Mouse (Mus musculus): ENCODE results near the gene Tex2. TPM values are rescaled to one million over a fixed set of nuclear protein-coding genes. Genes with fewer than 3 reads are reported as not detected.
"Not testable (repeated sequence)": the region's sequence is repeated elsewhere in the genome, so short reads cannot be mapped to it uniquely, and the experiment has no call there.

Tex2 gene
- polyA plus RNA-seq, 1 experiment from 2014 or later, result 11.1 TPM

- Histone ChIP-seq H3K4me2 (replicated peaks) (no peak overlapping the region), H3K27ac (0 out of 2 replicates have a peak overlapping the region, but pooled peaks have one; percentile 13), H3K9me3 (no peaks in the 10 kb centered on the region), H3K4me3 (replicated peaks) (no peak overlapping the region), H3K4me1 (replicated peaks) (peaks cover 20% of the 10 kb centered on the region), H3K36me3 (no peaks in the 10 kb centered on the region), H3K27me3 (replicated peaks) (no peaks in the 10 kb centered on the region), H3K9ac (no peak overlapping the region)
- WGBS, result 39% methylated on average over 9 of the region's 9 CpGs
- no peak for ATAC-seq
Measured at GRCm38 (mm10) chr11:106638551-106639355, 25.5 kb upstream of the Tex2 start.

DNA sequence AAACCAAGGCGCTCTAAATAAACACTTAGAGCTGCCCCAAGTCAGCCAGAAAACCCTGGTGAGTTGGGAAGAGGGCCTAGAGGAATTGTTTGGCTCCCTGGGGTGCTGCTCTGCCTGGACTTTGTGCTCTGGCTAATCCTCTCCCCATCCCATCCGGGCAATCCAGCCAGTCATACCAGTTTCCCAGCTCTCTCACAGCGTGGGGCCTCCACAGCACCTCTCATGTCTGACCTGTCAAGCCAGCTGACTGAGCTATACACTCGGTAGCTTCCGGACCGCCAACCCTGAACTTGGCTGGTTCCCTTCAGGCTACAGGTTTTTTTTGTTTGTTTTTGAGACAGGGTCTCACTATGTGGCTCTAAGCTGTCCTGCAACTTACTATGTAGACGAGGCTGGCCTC, 24.5 kb upstream of the Tex2 start:
- Histone ChIP-seq H3K36me3 (no peaks in the 10 kb centered on the region), H3K9ac (no peak overlapping the region; the same call in 1 of the 2 replicates), H3K27me3 (replicated peaks) (no peaks in the 10 kb centered on the region), H3K4me2 (replicated peaks) (peak overlapping the region; percentile 33; the same call in 1 of the 2 replicates), H3K4me3 (replicated peaks) (no peak overlapping the region), H3K27ac (peak overlapping the region; percentile 69), H3K4me1 (replicated peaks) (peaks cover 20% of the 10 kb centered on the region), H3K9me3 (no peaks in the 10 kb centered on the region)
- peak; percentile 94 for ATAC-seq
- WGBS, result 24% methylated on average over 7 of the region's 7 CpGs

DNA sequence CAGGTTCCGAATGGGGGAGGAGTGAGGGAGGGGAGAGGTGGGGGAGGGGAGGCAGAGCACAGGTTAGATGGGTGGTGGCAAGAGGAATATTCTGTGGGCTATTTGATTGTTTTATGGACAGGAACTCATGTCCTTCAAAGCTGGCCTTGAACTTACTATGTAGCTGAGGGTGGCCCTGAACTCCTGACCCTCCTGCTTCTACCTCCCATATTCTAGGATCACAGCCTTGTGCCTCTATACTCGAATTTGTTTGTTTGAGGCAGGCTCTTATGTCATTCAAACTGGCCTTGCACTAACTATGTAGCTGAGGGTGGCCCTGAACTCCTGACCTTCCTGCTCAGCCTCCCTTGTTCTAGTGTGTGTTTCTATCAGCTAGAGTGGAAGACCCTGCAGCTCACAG, 22.7 kb upstream of the Tex2 start:
- no peak overlapping the region for H3K4me2 ChIP-seq (replicated peaks)
- 47% methylated on average over 2 of the region's 2 CpGs for WGBS

DNA sequence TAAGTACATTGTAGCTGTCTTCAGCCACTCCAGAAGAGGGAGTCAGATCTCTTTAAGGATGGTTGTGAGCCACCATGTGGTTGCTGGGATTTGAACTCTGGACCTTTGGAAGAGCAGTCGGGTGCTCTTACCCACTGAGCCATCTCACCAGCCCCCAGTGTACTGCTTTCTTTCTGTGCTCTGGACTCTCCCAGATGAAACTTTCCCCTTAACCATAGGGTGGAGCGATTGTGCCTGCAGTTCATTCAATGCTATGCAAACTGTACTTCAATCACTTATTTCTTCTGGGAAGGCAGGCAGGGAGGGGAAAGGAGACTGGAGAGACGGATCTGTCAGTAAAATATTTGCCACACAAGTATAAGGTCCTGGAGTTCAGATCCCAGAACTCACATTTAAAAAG, 21.0 kb upstream of the Tex2 start:
- 86% methylated on average over 3 of the region's 3 CpGs for WGBS
- H3K4me2 ChIP-seq (replicated peaks); H3K27ac ChIP-seq; H3K4me3 ChIP-seq (replicated peaks); H3K9me3 ChIP-seq; H3K4me1 ChIP-seq (replicated peaks); H3K9ac ChIP-seq; H3K36me3 ChIP-seq; H3K27me3 ChIP-seq (replicated peaks); ATAC-seq: not testable (repeated sequence)

More for the DNA sequence above, 22.7 kb upstream of the Tex2 start:
- H3K9me3 ChIP-seq, result no peaks in the 10 kb centered on the region
- H3K27ac ChIP-seq, result no peak overlapping the region
- no peak overlapping the region for H3K4me3 ChIP-seq (replicated peaks)
- H3K36me3 ChIP-seq, result no peaks in the 10 kb centered on the region
- H3K27me3 ChIP-seq (replicated peaks), result no peaks in the 10 kb centered on the region
- no peak overlapping the region for H3K9ac ChIP-seq
- no peak for ATAC-seq
- H3K4me1 ChIP-seq (replicated peaks), result peaks cover 20% of the 10 kb centered on the region

DNA sequence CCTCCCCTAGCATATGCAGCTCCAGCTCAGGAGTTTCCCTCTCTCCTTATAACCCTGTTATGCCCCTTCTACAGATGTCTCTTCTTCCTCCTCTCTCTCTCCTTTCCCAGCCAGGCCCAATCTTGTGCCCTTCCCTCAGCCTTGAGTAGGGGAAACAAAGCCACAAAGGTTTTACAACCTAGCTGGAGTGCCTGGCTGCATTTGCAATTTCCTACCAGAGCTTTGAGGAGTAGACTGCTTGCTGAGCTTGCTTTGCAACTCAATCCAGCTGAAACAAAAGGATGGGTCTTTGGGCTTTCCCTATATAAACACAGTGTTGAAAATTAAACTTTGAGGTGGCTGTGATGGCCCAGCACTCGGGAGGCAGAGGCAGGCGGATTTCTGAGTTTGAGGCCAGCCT, 20.2 kb upstream of the Tex2 start:
- no peak overlapping the region for H3K4me3 ChIP-seq (replicated peaks)
- H3K4me2 ChIP-seq (replicated peaks), result no peak overlapping the region
- no peaks in the 10 kb centered on the region for H3K36me3 ChIP-seq
- H3K4me1 ChIP-seq (replicated peaks), result 0 out of 2 replicates have a peak, but pooled peaks cover 2% of the 10 kb centered on the region
- no peak overlapping the region for H3K9ac ChIP-seq
- H3K9me3 ChIP-seq, result no peaks in the 10 kb centered on the region
- no peaks in the 10 kb centered on the region for H3K27me3 ChIP-seq (replicated peaks)
- WGBS, result 91% methylated on average over 2 of the region's 2 CpGs
- no peak for ATAC-seq
- no peak overlapping the region for H3K27ac ChIP-seq

DNA sequence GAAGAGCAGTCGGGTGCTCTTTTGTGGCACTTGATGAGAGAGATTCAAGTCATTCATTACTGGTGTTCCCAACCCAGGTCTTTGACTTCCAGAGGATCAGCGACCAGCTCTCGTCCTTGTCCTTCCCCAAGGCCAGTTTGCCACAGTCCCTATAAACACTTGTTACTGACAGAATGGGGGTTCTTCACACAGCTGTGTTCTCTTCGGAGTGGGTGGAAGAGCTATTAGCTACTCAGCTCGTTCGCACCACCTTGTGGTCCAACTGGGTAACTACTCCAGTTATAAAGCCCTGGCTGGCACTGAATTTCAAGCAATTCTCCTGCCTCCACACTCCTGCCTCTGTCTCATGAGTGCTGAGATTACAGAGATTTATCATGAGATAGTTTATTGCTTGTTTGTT, 14.5 kb upstream of the Tex2 start:
- Histone ChIP-seq H3K27ac (no peak overlapping the region), H3K9ac (no peak overlapping the region), H3K4me3 (replicated peaks) (no peak overlapping the region), H3K36me3 (no peaks in the 10 kb centered on the region), H3K4me1 (replicated peaks) (no peaks in the 10 kb centered on the region), H3K9me3 (no peaks in the 10 kb centered on the region), H3K4me2 (replicated peaks) (no peak overlapping the region), H3K27me3 (replicated peaks) (no peaks in the 10 kb centered on the region)
- peak; percentile 61 for ATAC-seq
- 19% methylated on average over 6 of the region's 6 CpGs for WGBS

GRCm38 (mm10) chr11:106625577-106625976, 12.4 kb upstream of the Tex2 start:
- H3K4me3 ChIP-seq (replicated peaks), result no peak overlapping the region
- H3K4me1 ChIP-seq (replicated peaks), result no peaks in the 10 kb centered on the region
- no peak for ATAC-seq
- H3K27ac ChIP-seq, result no peak overlapping the region
- H3K9me3 ChIP-seq, result no peaks in the 10 kb centered on the region
- H3K9ac ChIP-seq, result no peak overlapping the region
- no peaks in the 10 kb centered on the region for H3K27me3 ChIP-seq (replicated peaks)
- H3K36me3 ChIP-seq, result no peaks in the 10 kb centered on the region
- 42% methylated on average over 3 of the region's 3 CpGs for WGBS
- no peak overlapping the region for H3K4me2 ChIP-seq (replicated peaks)

DNA sequence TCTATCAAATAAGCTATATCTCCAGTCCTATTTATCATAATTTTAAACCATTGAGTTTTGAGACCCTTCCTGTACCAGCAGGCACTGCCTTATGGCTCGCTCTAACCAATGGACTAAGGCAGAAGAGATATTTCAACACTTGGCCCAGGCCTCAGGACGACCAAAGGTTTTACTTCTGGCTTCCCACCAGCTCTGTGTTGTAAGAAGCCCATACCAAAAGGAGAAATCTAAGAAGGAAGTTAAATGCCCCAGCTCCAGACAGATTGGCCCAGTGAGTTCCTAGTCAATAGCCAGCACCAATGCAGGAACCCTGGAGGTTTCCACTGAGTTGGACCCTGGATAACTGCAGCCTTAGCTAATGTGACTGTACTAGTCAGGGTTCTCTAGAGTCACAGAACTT, 10.4 kb upstream of the Tex2 start:
- Histone ChIP-seq H3K27ac (no peak overlapping the region), H3K27me3 (replicated peaks) (no peaks in the 10 kb centered on the region), H3K4me3 (replicated peaks) (no peak overlapping the region), H3K4me2 (replicated peaks) (no peak overlapping the region), H3K9ac (no peak overlapping the region), H3K36me3 (no peaks in the 10 kb centered on the region), H3K9me3 (no peaks in the 10 kb centered on the region), H3K4me1 (replicated peaks) (0 out of 2 replicates have a peak, but pooled peaks cover 2% of the 10 kb centered on the region)
- WGBS, result 71% methylated on average over 2 of the region's 2 CpGs
- ATAC-seq, result no peak

- Histone ChIP-seq H3K9me3 (no peaks in the 10 kb centered on the region), H3K36me3 (no peaks in the 10 kb centered on the region), H3K27ac (no peak overlapping the region), H3K4me1 (replicated peaks) (0 out of 2 replicates have a peak, but pooled peaks cover 2% of the 10 kb centered on the region), H3K27me3 (replicated peaks) (no peaks in the 10 kb centered on the region), H3K4me2 (replicated peaks) (no peak overlapping the region), H3K4me3 (replicated peaks) (no peak overlapping the region), H3K9ac (no peak overlapping the region)
- 87% methylated on average over 8 of the region's 8 CpGs for WGBS
- no peak for ATAC-seq
Measured at GRCm38 (mm10) chr11:106622056-106622455, 8.8 kb upstream of the Tex2 start.

- H3K36me3 ChIP-seq; H3K9me3 ChIP-seq; H3K27ac ChIP-seq; H3K27me3 ChIP-seq (replicated peaks); H3K4me1 ChIP-seq (replicated peaks); H3K4me3 ChIP-seq (replicated peaks); H3K4me2 ChIP-seq (replicated peaks); H3K9ac ChIP-seq; ATAC-seq: not testable (repeated sequence)
- WGBS, result 83% methylated on average over 4 of the region's 4 CpGs
Measured at GRCm38 (mm10) chr11:106618768-106619167, 5.5 kb upstream of the Tex2 start.

DNA sequence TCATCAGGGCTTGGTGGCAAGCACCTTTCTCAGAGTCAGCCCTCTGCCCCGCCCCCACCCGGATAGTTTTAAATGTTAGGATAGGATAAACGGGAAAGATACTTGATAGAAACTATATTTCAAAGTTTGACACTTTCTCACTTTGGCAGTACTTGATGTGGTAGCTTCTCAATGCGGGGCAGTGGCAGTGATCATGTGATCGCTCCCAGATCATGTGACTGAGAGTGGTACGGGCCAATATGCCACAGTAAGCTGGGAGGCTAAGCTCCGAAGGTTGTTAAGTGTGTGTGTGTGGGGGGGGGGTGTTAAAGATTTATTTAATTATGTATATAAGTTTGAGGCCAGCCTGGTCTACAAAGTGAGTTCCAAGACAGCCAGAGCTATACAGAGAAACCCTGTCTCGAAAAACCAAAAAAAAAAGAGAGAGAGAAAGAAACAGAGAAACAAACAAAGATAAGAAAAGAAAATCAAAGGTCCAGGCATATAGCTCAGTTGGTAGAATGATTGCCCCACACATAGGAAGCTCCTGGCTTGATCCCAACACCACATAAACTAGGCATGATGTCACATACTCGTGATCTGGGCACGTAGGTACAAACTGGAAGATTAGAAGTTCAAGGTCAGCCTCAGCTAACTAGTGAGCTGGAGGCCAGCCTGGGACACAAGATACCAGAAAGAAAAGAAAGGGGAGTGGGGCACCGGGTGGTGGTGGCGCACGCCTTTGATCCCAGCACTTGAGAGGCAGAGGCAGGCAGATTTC, 4.8 kb upstream of the Tex2 start:
- Histone ChIP-seq H3K4me1 (replicated peaks) (peaks cover 2% of the 10 kb centered on the region; the same call in 1 of the 2 replicates), H3K4me2 (replicated peaks) (no peak overlapping the region), H3K4me3 (replicated peaks) (no peak overlapping the region), H3K9ac (no peak overlapping the region), H3K27ac (no peak overlapping the region), H3K27me3 (replicated peaks) (no peaks in the 10 kb centered on the region), H3K36me3 (no peaks in the 10 kb centered on the region), H3K9me3 (no peaks in the 10 kb centered on the region)
- WGBS, result 76% methylated on average over 13 of the region's 13 CpGs
- no peak for ATAC-seq

- no peaks in the 10 kb centered on the region for H3K36me3 ChIP-seq
- ATAC-seq, result no peak
Measured at GRCm38 (mm10) chr11:106615561-106615960, 2.3 kb upstream of the Tex2 start.

More at GRCm38 (mm10) chr11:106615561-106615960, 2.3 kb upstream of the Tex2 start:
- Histone ChIP-seq H3K4me3 (replicated peaks) (no peak overlapping the region), H3K9ac (no peak overlapping the region), H3K27me3 (replicated peaks) (no peaks in the 10 kb centered on the region), H3K4me1 (replicated peaks) (peaks cover 4% of the 10 kb centered on the region; the same call in 1 of the 2 replicates), H3K27ac (no peak overlapping the region), H3K9me3 (no peaks in the 10 kb centered on the region), H3K4me2 (replicated peaks) (no peak overlapping the region)
- 74% methylated on average over 4 of the region's 4 CpGs for WGBS
